Mouse (Mus musculus): Measurements from ENCODE around the gene Scarf2. TPM values are rescaled to one million over a fixed set of nuclear protein-coding genes. Genes with fewer than 3 reads are reported as not detected.

The Scarf2 gene
- polyA plus RNA-seq, 1 experiment from 2014 or later, result 0.97 TPM

- TF ChIP-seq CTCF (IDR thresholded peaks at IDR 0.05; ENCODE audit: low read depth) (peak; percentile 16; the same call in 1 of the 2 replicates), EP300 (IDR thresholded peaks at IDR 0.05; ENCODE audit: low read depth) (no peak)
These were observed 6.0 kb downstream of the Scarf2 start for GRCm38 (mm10) chr16:17802839-17803674.

DNA sequence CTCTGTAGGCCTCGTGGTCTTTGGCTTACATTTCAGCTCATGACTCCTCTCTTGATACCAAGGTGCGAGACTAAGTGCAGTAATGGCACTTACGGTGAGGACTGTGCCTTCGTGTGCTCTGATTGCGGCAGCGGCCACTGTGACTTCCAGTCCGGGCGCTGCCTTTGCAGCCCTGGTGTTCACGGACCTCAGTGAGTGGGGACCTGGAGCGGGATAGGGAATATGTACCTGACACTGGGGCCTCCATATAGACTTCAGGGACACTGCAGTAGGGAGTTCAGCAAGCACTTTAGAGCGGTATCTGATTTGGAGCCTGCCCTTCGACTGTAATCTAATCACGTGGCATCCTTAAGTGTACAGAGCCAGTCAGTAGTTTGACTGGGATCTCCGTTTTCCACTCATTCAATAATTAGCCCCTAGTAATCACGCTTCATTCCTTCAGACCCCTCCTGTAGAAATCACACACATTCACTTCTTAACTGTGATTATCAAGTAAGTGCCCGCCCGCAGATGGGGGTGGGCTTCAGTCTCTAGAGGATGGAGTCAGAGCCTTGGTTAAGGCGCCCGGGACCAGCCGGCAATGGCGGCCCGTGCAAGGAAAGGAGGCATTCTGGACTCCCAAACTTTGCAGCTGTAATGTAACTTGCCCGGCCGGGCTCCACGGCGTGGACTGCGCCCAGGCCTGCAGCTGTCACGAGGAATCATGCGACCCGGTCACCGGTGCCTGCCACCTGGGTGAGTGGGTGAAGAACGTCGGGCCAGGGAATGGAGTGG, 6.8 kb downstream of the Scarf2 start:
- peak overlapping the region; percentile 38 for H3K4me3 ChIP-seq (ENCODE audit: low read depth, low read length)
- H3K4me1 ChIP-seq (ENCODE audit: insufficient read depth), result peaks cover 32% of the 10 kb centered on the region
- H3K27me3 ChIP-seq (ENCODE audit: insufficient read depth, low read length), result peaks cover 96% of the 10 kb centered on the region
- TF ChIP-seq EP300 (IDR thresholded peaks at IDR 0.05; ENCODE audit: low read depth) (no peak), CTCF (IDR thresholded peaks at IDR 0.05; ENCODE audit: low read depth) (no peak)
- no peaks in the 10 kb centered on the region for H3K9me3 ChIP-seq (ENCODE audit: low read length)
- peak overlapping the region; percentile 67 for H3K4me2 ChIP-seq (ENCODE audit: low read depth, low read length)
- no peak for DNase-seq
- H3K36me3 ChIP-seq (replicated peaks; ENCODE audit: insufficient read depth, low read length), result no peaks in the 10 kb centered on the region
- no peak overlapping the region for H3K27ac ChIP-seq (ENCODE audit: low read depth)
- H3K9ac ChIP-seq (replicated peaks), result no peak overlapping the region
- no peak for ATAC-seq
- WGBS (ENCODE audit: insufficient replicate concordance), result 15% methylated on average over 33 of the region's 33 CpGs

More at GRCm38 (mm10) chr16:17802839-17803674, 6.0 kb downstream of the Scarf2 start:
- no peaks in the 10 kb centered on the region for H3K9me3 ChIP-seq (ENCODE audit: low read length)
- 6% methylated on average over 78 of the region's 83 CpGs for WGBS (ENCODE audit: insufficient replicate concordance)
- H3K27me3 ChIP-seq (ENCODE audit: insufficient read depth, low read length), result peaks cover 97% of the 10 kb centered on the region
- no peaks in the 10 kb centered on the region for H3K36me3 ChIP-seq (replicated peaks; ENCODE audit: insufficient read depth, low read length)
- peak overlapping the region; percentile 59 for H3K4me2 ChIP-seq (ENCODE audit: low read depth, low read length)
- DNase-seq (peak; percentile 45), ATAC-seq (no peak)
- H3K9ac ChIP-seq (replicated peaks), result 0 out of 2 replicates have a peak overlapping the region, but pooled peaks have one; percentile 34
- H3K27ac ChIP-seq (ENCODE audit: low read depth), result no peak overlapping the region
- peak overlapping the region; percentile 38 for H3K4me3 ChIP-seq (ENCODE audit: low read depth, low read length)
- peaks cover 36% of the 10 kb centered on the region for H3K4me1 ChIP-seq (ENCODE audit: insufficient read depth)

DNA sequence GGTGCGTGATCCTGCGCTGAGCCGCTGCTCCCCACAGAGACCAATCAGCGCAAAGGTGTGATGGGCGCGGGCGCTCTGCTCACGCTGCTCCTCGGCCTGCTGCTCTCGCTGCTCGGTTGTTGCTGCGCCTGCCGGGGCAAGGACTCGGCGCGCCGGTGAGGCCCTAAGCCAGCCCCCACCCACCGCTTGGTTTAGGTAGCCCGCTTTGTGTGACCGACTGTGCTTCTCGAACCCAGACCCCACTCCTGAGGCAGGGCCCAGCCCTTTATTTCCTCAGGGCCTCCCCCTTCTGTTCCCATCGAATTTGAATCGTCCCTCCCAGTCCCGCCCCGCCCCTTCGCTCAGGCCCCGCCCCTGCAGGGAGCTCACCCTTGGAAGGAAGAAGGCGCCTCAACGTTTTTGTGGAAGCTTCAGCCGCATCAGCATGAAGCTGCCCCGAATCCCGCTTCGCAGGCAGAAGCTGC, 7.4 kb downstream of the Scarf2 start:
- whole genome bisulfite sequencing (ENCODE audit: insufficient replicate concordance), result 6% methylated on average over 33 of the region's 33 CpGs
- peaks cover 90% of the 10 kb centered on the region for H3K27me3 ChIP-seq (ENCODE audit: insufficient read depth, low read length)
- H3K4me3 ChIP-seq (ENCODE audit: low read depth, low read length), result peak overlapping the region; percentile 37
- ATAC-seq (no peak), DNase-seq (peak; percentile 62)
- TF ChIP-seq EP300 (IDR thresholded peaks at IDR 0.05; ENCODE audit: low read depth) (no peak), CTCF (IDR thresholded peaks at IDR 0.05; ENCODE audit: low read depth) (no peak)
- H3K9ac ChIP-seq (replicated peaks), result no peak overlapping the region
- H3K27ac ChIP-seq (ENCODE audit: low read depth), result no peak overlapping the region
- no peaks in the 10 kb centered on the region for H3K36me3 ChIP-seq (replicated peaks; ENCODE audit: insufficient read depth, low read length)
- peak overlapping the region; percentile 67 for H3K4me2 ChIP-seq (ENCODE audit: low read depth, low read length)
- H3K9me3 ChIP-seq (ENCODE audit: low read length), result no peaks in the 10 kb centered on the region
- peaks cover 32% of the 10 kb centered on the region for H3K4me1 ChIP-seq (ENCODE audit: insufficient read depth)

DNA sequence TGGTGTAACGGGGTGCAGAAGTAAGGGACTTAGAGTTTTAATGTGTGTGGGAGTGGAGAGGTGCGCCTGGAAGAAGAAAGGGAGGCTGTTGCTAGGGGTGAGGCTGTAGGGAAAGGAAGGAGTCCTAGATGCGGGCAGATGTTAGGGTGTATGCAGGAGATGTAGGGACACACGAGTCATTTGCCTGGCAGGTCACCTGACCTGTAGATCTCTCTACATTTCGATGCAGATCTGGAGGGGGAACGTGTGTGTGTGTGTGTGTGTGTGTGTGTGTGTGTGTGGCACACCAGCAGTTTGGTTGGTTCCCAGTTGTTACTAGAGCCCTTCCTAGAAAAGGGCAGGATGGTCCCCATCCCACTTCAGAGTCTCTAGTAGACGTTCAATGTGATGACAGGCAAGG, 7.9 kb downstream of the Scarf2 start:
- 19% methylated on average over 7 of the region's 7 CpGs for WGBS (ENCODE audit: insufficient replicate concordance)
- Histone ChIP-seq H3K9ac (replicated peaks) (no peak overlapping the region), H3K36me3 (replicated peaks; ENCODE audit: insufficient read depth, low read length) (no peaks in the 10 kb centered on the region), H3K27ac (ENCODE audit: low read depth) (no peak overlapping the region), H3K4me3 (ENCODE audit: low read depth, low read length) (peak overlapping the region; percentile 37; the same call in 1 of the 2 replicates), H3K4me2 (ENCODE audit: low read depth, low read length) (no peak overlapping the region), H3K27me3 (ENCODE audit: insufficient read depth, low read length) (peaks cover 85% of the 10 kb centered on the region), H3K4me1 (ENCODE audit: insufficient read depth) (peaks cover 32% of the 10 kb centered on the region), H3K9me3 (ENCODE audit: low read length) (no peaks in the 10 kb centered on the region)
- ATAC-seq (no peak), DNase-seq (no peak)
- no peak for TF ChIP-seq EP300 (IDR thresholded peaks at IDR 0.05; ENCODE audit: low read depth)
- TF ChIP-seq CTCF (IDR thresholded peaks at IDR 0.05; ENCODE audit: low read depth), result no peak

- peak overlapping the region; percentile 46 for H3K4me3 ChIP-seq (ENCODE audit: low read depth, low read length)
- peak overlapping the region; percentile 55; the same call in 1 of the 2 replicates for H3K9ac ChIP-seq (replicated peaks)
- ATAC-seq (peak; percentile 11; the same call in 1 of the 2 replicates), DNase-seq (no peak)
- H3K4me1 ChIP-seq (ENCODE audit: insufficient read depth), result peaks cover 32% of the 10 kb centered on the region
- H3K9me3 ChIP-seq (ENCODE audit: low read length), result no peaks in the 10 kb centered on the region
- TF ChIP-seq CTCF (IDR thresholded peaks at IDR 0.05; ENCODE audit: low read depth), result no peak
- no peak for TF ChIP-seq EP300 (IDR thresholded peaks at IDR 0.05; ENCODE audit: low read depth)
- H3K27ac ChIP-seq (ENCODE audit: low read depth), result no peak overlapping the region
- peaks cover 78% of the 10 kb centered on the region for H3K27me3 ChIP-seq (ENCODE audit: insufficient read depth, low read length)
- WGBS (ENCODE audit: insufficient replicate concordance), result 5% methylated on average over 49 of the region's 50 CpGs
- H3K4me2 ChIP-seq (ENCODE audit: low read depth, low read length), result peak overlapping the region; percentile 89
- no peaks in the 10 kb centered on the region for H3K36me3 ChIP-seq (replicated peaks; ENCODE audit: insufficient read depth, low read length)
These were observed 9.6 kb downstream of the Scarf2 start for GRCm38 (mm10) chr16:17806581-17807191.
